Mouse (Mus musculus): ENCODE results near the gene Wdr83os. TPM values are rescaled to one million over a fixed set of nuclear protein-coding genes. Genes with fewer than 3 reads are reported as not detected.

Wdr83os gene
- polyA plus RNA-seq, 1 experiment, result 166 TPM

DNA sequence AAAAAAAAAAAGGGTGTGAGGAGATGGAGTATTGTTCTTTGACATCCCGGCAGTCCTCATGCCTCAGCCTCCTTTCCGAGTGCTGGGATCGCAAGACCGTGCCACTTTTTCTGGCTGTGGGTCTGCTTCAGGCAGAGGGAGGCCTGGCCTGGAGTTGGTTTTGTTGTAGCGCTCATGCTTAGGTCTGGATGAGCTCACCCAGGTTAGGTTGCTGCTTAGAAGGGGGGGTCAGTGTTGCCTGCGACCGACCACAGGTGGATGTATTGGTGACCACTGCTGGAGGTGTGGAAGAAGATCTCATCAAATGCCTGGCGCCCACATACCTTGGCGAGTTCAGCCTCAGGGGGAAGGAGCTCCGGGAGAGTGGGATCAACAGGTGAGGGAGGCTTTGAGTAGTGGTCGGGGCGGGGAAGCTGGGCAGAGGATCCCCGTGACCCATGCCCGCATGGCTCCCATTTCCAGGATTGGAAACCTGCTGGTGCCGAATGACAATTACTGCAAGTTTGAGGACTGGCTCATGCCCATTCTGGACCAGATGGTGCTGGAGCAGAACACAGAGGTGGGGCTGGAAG lies 7.4 kb upstream of the Wdr83os start:
- H3K4me3 ChIP-seq, result peak overlapping the region; percentile 82
- H3K36me3 ChIP-seq (ENCODE audit: control insufficient read depth, insufficient read depth), result peaks cover 12% of the 10 kb centered on the region
- peak overlapping the region; percentile 61 for H3K4me2 ChIP-seq (ENCODE audit: low read depth)
- no peak overlapping the region for H3ac ChIP-seq (ENCODE audit: control insufficient read depth, insufficient read length)
- TF ChIP-seq POLR2A (IDR thresholded peaks at IDR 0.05; ENCODE audit: insufficient read length, low read depth) (no peak), POLR2AphosphoS2 (IDR thresholded peaks at IDR 0.05; ENCODE audit: insufficient read length, low read depth) (no peak), MYOG (IDR thresholded peaks at IDR 0.05; ENCODE audit: control insufficient read depth in 1 of 3, insufficient read depth in 1 of 3, insufficient read length in 2 of 3, low read depth in 2 of 3) (no peak), TCF12 (IDR thresholded peaks at IDR 0.05; ENCODE audit: insufficient read depth, poor library complexity, severe bottlenecking) (no peak), E2F4 (IDR thresholded peaks at IDR 0.05; ENCODE audit: insufficient read depth) (no peak)
- no peaks in the 10 kb centered on the region for H3K27me3 ChIP-seq (ENCODE audit: control insufficient read depth, insufficient read depth, insufficient read length)
- H3K79me2 ChIP-seq (ENCODE audit: control insufficient read depth, insufficient read depth), result no peaks in the 10 kb centered on the region

DNA sequence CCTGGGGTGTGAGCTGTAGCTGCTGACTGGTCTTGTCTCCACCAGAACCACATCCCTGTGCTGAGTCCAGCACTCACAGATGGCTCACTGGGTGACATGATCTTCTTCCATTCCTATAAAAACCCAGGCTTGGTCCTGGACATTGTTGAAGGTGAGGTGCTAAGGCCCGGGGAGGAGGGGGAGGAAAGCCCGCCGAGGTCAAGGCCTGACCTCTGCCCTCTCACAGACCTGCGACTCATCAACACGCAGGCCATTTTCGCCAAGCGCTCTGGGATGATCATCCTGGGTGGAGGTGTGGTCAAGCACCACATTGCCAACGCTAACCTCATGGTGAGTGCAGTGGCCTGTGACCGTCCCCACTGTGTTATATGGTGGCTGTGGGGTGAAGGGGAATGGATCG lies 6.4 kb upstream of the Wdr83os start:
- no peaks in the 10 kb centered on the region for H3K79me2 ChIP-seq (ENCODE audit: control insufficient read depth, insufficient read depth)
- H3K4me3 ChIP-seq, result no peak overlapping the region
- H3K27me3 ChIP-seq (ENCODE audit: control insufficient read depth, insufficient read depth, insufficient read length), result no peaks in the 10 kb centered on the region
- no peak for TF ChIP-seq SRF (IDR thresholded peaks at IDR 0.05; ENCODE audit: control insufficient read depth, insufficient read length, low read depth)
- TF ChIP-seq POLR2A (IDR thresholded peaks at IDR 0.05; ENCODE audit: insufficient read length, low read depth), result no peak
- TF ChIP-seq MYOD1 (IDR thresholded peaks at IDR 0.05; ENCODE audit: control insufficient read depth in 1 of 3, insufficient read length in 2 of 3, low read depth in 2 of 3), result no peak
- no peak overlapping the region for H3ac ChIP-seq (ENCODE audit: control insufficient read depth, insufficient read length)
- no peak overlapping the region for H3K4me2 ChIP-seq (ENCODE audit: low read depth)
- peaks cover 12% of the 10 kb centered on the region for H3K36me3 ChIP-seq (ENCODE audit: control insufficient read depth, insufficient read depth)

DNA sequence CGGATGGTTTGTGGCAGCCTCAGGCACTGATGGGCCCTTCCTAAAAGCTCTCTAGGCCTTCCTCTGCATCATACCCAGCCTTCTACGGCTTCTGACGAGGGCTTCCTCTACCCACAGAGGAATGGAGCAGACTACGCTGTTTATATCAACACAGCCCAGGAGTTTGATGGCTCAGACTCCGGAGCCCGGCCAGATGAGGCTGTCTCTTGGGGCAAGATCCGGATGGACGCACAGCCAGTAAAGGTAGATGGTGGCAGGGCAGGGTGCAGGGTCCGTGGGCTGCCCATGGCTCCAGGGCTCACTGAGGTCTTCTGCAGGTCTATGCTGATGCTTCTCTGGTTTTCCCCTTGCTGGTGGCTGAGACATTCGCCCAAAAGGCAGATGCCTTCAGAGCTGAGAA lies 5.9 kb upstream of the Wdr83os start:
- no peak overlapping the region for H3ac ChIP-seq (ENCODE audit: control insufficient read depth, insufficient read length)
- peaks cover 12% of the 10 kb centered on the region for H3K36me3 ChIP-seq (ENCODE audit: control insufficient read depth, insufficient read depth)
- H3K79me2 ChIP-seq (ENCODE audit: control insufficient read depth, insufficient read depth), result peaks cover 3% of the 10 kb centered on the region
- peak; percentile 22 for TF ChIP-seq POLR2AphosphoS2 (IDR thresholded peaks at IDR 0.05; ENCODE audit: insufficient read length, low read depth)
- TF ChIP-seq MYOD1 (IDR thresholded peaks at IDR 0.05; ENCODE audit: control insufficient read depth in 1 of 3, insufficient read length in 2 of 3, low read depth in 2 of 3), result no peak
- no peak for TF ChIP-seq CEBPB (IDR thresholded peaks at IDR 0.05; ENCODE audit: insufficient read depth, poor library complexity, severe bottlenecking)
- no peak overlapping the region for H3K4me2 ChIP-seq (ENCODE audit: low read depth)
- no peak overlapping the region for H3K4me3 ChIP-seq
- H3K27me3 ChIP-seq (ENCODE audit: control insufficient read depth, insufficient read depth, insufficient read length), result no peaks in the 10 kb centered on the region

DNA sequence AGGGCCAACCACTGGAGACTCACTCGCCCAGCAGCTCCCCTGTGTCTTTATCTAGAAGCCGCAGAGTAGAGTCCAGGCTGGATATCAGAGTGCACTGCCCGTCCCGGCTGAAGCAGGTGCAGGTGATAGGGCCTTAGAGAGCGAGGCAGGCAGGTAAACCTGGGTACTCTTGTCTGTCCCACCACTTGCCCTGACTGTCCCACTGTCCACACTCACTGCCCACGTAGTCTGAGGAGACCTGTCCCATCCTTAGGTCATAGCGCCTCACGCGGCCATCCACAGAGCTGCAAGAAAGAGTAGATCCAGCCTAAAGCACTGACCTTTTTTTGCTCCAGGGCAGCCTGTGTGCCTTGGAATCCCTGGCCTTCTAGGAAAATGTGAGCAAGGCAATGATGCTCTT lies 4.5 kb upstream of the Wdr83os start:
- H3K36me3 ChIP-seq (ENCODE audit: control insufficient read depth, insufficient read depth), result peaks cover 12% of the 10 kb centered on the region
- H3K4me2 ChIP-seq (ENCODE audit: low read depth), result no peak overlapping the region
- H3ac ChIP-seq (ENCODE audit: control insufficient read depth, insufficient read length), result no peak overlapping the region
- no peak overlapping the region for H3K4me3 ChIP-seq
- H3K79me2 ChIP-seq (ENCODE audit: control insufficient read depth, insufficient read depth), result peaks cover 9% of the 10 kb centered on the region
- H3K27me3 ChIP-seq (ENCODE audit: control insufficient read depth, insufficient read depth, insufficient read length), result no peaks in the 10 kb centered on the region
- TF ChIP-seq MYOD1 (IDR thresholded peaks at IDR 0.05; ENCODE audit: control insufficient read depth in 1 of 3, insufficient read length in 2 of 3, low read depth in 2 of 3) (no peak), POLR2A (IDR thresholded peaks at IDR 0.05; ENCODE audit: insufficient read length, low read depth) (no peak), TCF3 (IDR thresholded peaks at IDR 0.05; ENCODE audit: insufficient read length, low read depth) (no peak), SRF (IDR thresholded peaks at IDR 0.05; ENCODE audit: control insufficient read depth, insufficient read length, low read depth) (no peak), MYOG (IDR thresholded peaks at IDR 0.05; ENCODE audit: control insufficient read depth in 1 of 3, insufficient read depth in 1 of 3, insufficient read length in 2 of 3, low read depth in 2 of 3) (no peak), MAX (IDR thresholded peaks at IDR 0.05; ENCODE audit: low read depth) (no peak), USF1 (IDR thresholded peaks at IDR 0.05; ENCODE audit: low read depth) (no peak), POLR2AphosphoS2 (IDR thresholded peaks at IDR 0.05; ENCODE audit: insufficient read length, low read depth) (no peak), REST (IDR thresholded peaks at IDR 0.05; ENCODE audit: insufficient read depth, insufficient read length) (no peak), TCF12 (IDR thresholded peaks at IDR 0.05; ENCODE audit: insufficient read depth, poor library complexity, severe bottlenecking) (no peak)

DNA sequence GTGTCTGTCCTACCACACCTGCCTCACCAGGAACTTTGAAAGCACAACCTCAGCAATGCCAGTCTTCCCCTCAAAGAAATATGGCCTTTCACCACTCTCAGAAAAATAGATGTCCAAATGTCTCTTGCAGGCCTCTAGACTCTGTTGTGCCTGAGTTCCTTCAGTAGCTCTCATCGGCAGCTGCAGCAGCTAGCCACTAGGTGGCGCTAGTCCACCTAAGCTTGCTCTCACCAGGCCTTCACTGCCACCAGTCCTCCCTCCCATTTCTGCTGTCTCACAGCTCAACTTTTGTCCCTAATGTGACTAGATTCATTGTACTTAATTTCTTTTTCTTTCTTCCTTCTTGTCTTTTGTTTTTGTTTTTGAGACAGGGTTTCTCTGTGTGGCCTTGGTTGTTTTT lies 3.5 kb upstream of the Wdr83os start:
- H3K4me3 ChIP-seq, result no peak overlapping the region
- no peak for TF ChIP-seq POLR2A (IDR thresholded peaks at IDR 0.05; ENCODE audit: insufficient read length, low read depth)
- TF ChIP-seq MYOG (IDR thresholded peaks at IDR 0.05; ENCODE audit: control insufficient read depth in 1 of 3, insufficient read depth in 1 of 3, insufficient read length in 2 of 3, low read depth in 2 of 3), result no peak
- no peak for TF ChIP-seq E2F4 (IDR thresholded peaks at IDR 0.05; ENCODE audit: insufficient read depth)
- TF ChIP-seq USF1 (IDR thresholded peaks at IDR 0.05; ENCODE audit: low read depth), result no peak
- no peak for TF ChIP-seq TCF12 (IDR thresholded peaks at IDR 0.05; ENCODE audit: insufficient read depth, poor library complexity, severe bottlenecking)
- no peak for TF ChIP-seq MYOD1 (IDR thresholded peaks at IDR 0.05; ENCODE audit: control insufficient read depth in 1 of 3, insufficient read length in 2 of 3, low read depth in 2 of 3)
- no peak for TF ChIP-seq MAX (IDR thresholded peaks at IDR 0.05; ENCODE audit: low read depth)
- no peak for TF ChIP-seq CEBPB (IDR thresholded peaks at IDR 0.05; ENCODE audit: insufficient read depth, poor library complexity, severe bottlenecking)
- no peak for TF ChIP-seq REST (IDR thresholded peaks at IDR 0.05; ENCODE audit: insufficient read depth, insufficient read length)
- TF ChIP-seq SRF (IDR thresholded peaks at IDR 0.05; ENCODE audit: control insufficient read depth, insufficient read length, low read depth), result no peak
- TF ChIP-seq POLR2AphosphoS2 (IDR thresholded peaks at IDR 0.05; ENCODE audit: insufficient read length, low read depth), result no peak
- TF ChIP-seq TCF3 (IDR thresholded peaks at IDR 0.05; ENCODE audit: insufficient read length, low read depth), result no peak
- H3ac ChIP-seq (ENCODE audit: control insufficient read depth, insufficient read length), result no peak overlapping the region
- no peaks in the 10 kb centered on the region for H3K27me3 ChIP-seq (ENCODE audit: control insufficient read depth, insufficient read depth, insufficient read length)
- H3K79me2 ChIP-seq (ENCODE audit: control insufficient read depth, insufficient read depth), result peaks cover 9% of the 10 kb centered on the region
- H3K36me3 ChIP-seq (ENCODE audit: control insufficient read depth, insufficient read depth), result peaks cover 12% of the 10 kb centered on the region
- no peak overlapping the region for H3K4me2 ChIP-seq (ENCODE audit: low read depth)
